Mouse (Mus musculus) kidney, adult 9 months (tissue): ENCODE measurements at regions not wholly inside any gene's neighbourhood (a gene's known extent, or its start where the extent isn't known, plus 50 kb on each side); places are given as distances from the start of the nearest gene placed in this dataset.
A peak's percentile ranks its signal among the peaks of the same experiment; 100 is the strongest.

Experiments
- DNase-seq: peaks from one replicate; pipeline ENCODE4 v3.0.0; 2022

DNA sequence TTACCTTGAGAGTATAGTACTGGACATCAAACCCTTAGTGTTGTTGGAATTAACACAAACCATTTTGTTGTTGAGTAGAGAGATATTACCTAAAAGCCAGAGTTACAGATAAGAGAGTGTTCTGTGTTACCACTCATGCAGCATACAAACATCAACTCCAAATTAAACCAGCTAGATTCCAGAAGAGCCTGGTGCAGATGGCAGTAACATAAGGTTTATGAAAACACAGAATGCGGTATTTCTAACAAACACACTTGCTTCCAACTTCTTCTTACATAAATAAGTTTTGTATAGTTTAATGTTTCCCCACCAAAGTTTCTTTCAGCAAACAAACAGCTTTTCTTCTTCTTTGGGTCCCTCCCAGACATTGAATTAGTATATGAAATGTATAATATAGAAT is 675.1 kb downstream of the Adgrl2 start:
- no peak for DNase-seq

- DNase-seq: no peak
Measured at GRCm38 (mm10) chr3:148295515-148295914, 694.8 kb downstream of the Adgrl2 start.

DNA sequence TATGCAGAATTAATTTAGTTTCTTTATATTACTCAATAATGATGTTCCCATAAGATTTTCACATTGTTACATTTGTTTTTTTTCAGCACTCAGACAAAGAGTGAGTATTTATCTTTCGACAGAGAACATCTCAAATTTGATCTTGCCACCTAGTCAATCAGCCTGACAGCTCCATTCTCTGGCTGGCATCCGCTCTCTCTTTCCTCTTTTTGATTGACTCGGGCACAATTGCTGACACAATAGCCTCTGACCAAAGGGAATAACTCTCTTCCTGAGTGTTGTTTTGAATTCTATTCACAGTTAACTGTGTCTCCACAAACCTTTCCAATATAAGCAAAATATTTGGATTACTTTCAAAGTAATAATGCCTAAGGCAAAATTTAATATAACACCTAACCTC is 711.4 kb downstream of the Adgrl2 start:
- DNase-seq: no peak

DNA sequence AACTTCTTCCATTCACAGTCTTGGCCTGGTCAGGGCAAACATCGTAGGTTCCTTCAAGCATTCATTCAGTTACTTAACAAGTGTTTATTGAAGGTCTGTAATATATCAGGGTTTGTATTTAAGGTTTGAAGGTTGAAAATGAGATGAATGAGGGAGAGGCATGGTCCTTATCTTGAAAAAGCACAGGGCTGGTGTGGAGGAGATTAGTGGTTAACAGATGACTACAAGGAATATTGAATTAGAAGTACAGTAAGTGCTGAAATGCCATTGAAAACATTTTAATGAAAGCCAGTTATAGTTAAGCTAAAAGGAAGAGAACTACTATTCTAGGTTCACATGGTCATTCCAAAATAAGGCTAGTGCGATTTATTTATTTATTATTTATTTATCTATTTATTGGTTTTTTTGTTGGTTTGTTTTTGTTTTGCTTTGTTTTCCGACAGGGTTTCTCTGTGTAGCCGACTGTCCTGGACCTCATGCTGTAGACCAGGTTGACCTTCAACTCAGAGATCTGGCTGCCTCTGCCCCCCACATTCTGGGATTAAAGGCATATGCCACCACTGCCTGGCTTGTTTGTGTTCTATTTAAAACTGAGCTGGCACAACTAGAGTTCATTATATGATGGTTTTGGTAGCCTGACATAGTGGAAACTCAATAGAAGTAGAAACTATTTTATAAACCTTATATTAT is 718.1 kb downstream of the Adgrl2 start:
- DNase-seq: no peak

- no peak for DNase-seq
Measured at GRCm38 (mm10) chr3:148268812-148269211, 721.5 kb downstream of the Adgrl2 start.

GRCm38 (mm10) chr3:148259211-148259610 is 731.1 kb downstream of the Adgrl2 start:
- no peak for DNase-seq

DNA sequence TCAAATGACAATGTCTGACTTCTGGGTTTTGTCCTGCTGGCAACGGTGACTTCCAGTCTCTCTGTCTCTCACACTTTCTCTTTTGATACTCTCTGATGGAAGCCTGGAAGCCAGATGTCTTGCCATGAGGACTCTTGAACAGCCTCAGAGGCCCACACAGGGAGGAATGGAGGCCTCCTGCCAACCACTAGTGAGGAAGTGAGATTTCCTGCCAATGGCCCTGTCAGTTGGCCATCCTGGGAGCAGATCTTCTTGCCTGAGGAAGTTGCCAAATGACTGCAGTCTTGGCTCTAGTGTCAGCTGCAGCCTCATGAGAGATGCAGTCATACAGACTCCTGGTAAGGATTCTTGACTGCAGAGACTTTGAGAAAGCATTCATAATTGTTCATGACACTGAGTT is 741.7 kb downstream of the Adgrl2 start:
- peak; percentile 4 for DNase-seq

DNA sequence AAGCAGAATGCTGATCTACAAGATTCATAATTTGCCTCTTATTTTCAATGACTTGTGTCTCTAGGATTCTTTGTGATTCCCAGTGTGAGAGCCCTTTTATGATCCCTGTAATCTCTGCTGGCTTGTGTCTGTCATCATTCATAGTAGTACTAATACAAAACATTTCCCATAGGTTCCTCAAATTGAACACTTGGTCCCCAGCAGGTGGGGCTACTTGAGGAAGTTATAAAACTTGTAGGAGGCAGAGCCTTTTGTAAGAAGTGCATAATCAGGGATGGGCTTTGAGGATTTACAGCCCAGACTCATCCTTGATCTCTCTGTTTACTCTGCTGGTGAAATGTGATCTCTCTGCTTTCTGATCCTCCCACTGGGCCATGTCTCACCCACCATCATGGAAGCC is 743.6 kb downstream of the Adgrl2 start:
- DNase-seq: no peak

GRCm38 (mm10) chr3:148238093-148238492 is 752.3 kb downstream of the Adgrl2 start:
- no peak for DNase-seq

DNA sequence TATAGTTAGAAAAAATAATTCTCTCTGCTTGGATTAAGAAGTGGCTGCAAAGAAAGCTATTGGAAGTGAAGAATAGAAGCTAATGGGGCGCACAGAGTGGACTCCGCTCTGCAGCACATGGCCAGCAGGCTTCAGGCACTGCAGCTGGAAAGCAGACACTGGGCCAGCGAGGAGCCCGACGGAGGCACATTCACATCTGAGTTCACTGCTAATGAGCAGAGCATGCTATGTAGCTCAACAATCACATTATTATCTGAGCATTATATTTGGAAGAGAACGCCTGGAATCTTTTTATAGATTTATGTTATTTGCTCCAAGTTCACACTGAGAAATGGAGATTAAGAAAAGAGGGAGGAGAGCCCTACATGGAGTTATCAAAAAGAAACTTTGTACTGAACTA is 752.8 kb downstream of the Adgrl2 start:
- DNase-seq: no peak

GRCm38 (mm10) chr3:148233616-148234015 is 756.7 kb downstream of the Adgrl2 start:
- DNase-seq: no peak

- no peak for DNase-seq
Measured at GRCm38 (mm10) chr3:148229192-148229591, 761.2 kb downstream of the Adgrl2 start.

- no peak for DNase-seq
Measured at GRCm38 (mm10) chr3:148228002-148228707, 762.2 kb downstream of the Adgrl2 start.

- no peak for DNase-seq
Measured at GRCm38 (mm10) chr3:148220826-148221225, 769.5 kb downstream of the Adgrl2 start.

DNA sequence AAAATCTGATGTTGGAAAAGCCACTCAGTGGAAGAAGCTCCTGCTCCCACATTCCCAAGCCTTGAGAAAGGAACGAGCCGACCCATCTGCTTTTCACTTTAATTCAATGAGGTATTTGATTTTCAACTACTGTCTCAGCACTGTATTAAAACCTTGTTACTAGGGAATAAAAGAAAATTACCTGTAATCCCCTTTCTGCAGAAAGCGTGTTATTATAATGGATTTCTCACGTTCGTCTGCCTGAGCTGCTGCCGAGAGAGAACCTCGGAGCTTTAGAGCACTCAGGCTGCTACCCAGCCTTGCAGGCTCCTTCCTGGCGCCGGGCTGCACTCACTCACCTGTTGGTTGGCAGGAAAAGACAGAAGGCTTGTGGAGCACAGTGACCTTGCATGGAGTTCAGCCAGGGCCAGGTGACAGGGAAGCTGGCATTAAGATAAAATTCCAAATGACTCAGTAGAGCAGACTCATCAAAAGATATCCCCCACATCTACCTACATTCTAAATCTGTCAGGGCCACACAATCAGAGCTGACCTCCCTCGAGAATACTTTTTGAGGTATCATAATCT is 770.2 kb downstream of the Adgrl2 start:
- no peak for DNase-seq

GRCm38 (mm10) chr3:148202148-148202547 is 788.2 kb downstream of the Adgrl2 start:
- no peak for DNase-seq

DNA sequence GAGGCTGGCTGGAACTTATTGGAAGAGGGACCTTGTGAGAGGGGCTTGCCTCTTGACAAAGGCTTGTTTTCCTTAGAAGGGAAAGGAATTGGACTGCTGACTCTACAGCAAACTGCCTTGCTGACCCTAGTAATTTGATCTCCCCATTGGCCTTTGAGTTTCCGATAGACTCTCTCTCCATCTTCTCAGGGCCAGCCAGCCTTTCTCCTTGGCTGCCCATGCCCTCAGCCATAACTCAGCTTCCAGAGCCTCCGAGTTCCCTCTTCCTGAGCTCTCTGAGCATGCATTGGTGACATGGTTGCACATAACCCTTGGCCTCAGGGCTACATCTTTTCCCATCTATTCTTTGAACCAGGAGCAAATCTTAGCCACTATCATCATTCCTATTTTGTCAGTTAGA is 803.7 kb downstream of the Adgrl2 start:
- no peak for DNase-seq

DNA sequence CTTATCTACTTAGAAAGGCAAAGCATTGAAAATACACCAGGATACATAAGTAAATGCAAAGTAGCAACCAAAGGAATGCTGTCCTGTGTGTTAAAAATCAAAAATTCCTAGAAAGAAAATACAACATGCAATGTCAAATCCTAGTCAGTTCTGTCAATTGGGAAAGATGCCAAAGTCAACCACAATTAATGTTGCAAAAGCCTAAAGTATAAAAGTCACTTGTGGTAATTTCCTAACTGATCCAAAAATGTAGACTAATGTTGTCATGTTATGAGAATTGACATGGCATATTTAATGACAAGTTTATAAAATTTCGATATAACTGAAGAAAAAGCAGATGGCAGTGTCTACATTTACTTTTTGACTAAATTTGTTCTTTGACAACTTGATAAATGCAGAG is 822.8 kb downstream of the Adgrl2 start:
- DNase-seq: no peak

- DNase-seq: no peak
Measured at GRCm38 (mm10) chr3:148159059-148159458, 831.3 kb downstream of the Adgrl2 start.

- DNase-seq: no peak
Measured at GRCm38 (mm10) chr3:148158533-148158932, 831.8 kb downstream of the Adgrl2 start.

- DNase-seq: no peak
Measured at GRCm38 (mm10) chr3:148143776-148144175, 846.6 kb downstream of the Adgrl2 start.

GRCm38 (mm10) chr3:148136791-148137251 is 853.5 kb downstream of the Adgrl2 start:
- peak; percentile 51 for DNase-seq

- no peak for DNase-seq
Measured at GRCm38 (mm10) chr3:148134646-148135045, 855.7 kb downstream of the Adgrl2 start.

DNA sequence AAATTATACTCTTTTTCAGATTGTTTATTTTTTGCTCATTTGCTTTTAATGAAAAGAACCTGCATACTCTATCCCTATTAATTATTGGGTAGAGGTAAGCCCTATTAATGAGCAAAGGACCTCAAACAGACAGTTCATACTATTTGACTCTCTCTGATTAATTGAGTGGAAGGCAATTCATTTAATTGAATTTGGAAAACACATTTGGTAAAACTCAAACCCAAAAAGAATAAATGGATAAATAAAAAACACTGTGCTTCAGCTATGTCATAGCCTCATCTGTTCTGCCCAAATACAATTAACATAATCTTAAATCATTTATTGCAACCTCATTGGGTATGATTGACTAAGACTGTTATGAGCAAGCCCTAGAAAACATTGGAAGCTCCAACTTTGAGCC is 874.8 kb downstream of the Adgrl2 start:
- no peak for DNase-seq
